Mouse (Mus musculus) adrenal gland, postnatal 25 days (tissue): ENCODE data around the gene Tex50. TPM values are rescaled to one million over a fixed set of nuclear protein-coding genes. Genes with fewer than 3 reads are reported as not detected.
"Not testable (repeated sequence)": the region's sequence is repeated elsewhere in the genome, so short reads cannot be mapped to it uniquely, and the experiment has no call there.

ENCODE experiments used
- DNase-seq: peaks from one replicate; pipeline ENCODE4 v3.0.0; 2021; ENCODE audit warnings: mixed read lengths
- long read RNA-seq: library from polyadenylated mRNA; stranded (forward); transcript quantifications from one replicate; pipeline ENCODE4 v2.0.0, GENCODE M21; 2021
- total RNA-seq: library from RNA; stranded (reverse); gene quantifications from 2 replicates; pipeline ENCODE4 v1.2.3, GENCODE M21; 2021

Tex50 gene
- not detected in 2 replicates for total RNA-seq
- long read RNA-seq: 0 reads

DNA sequence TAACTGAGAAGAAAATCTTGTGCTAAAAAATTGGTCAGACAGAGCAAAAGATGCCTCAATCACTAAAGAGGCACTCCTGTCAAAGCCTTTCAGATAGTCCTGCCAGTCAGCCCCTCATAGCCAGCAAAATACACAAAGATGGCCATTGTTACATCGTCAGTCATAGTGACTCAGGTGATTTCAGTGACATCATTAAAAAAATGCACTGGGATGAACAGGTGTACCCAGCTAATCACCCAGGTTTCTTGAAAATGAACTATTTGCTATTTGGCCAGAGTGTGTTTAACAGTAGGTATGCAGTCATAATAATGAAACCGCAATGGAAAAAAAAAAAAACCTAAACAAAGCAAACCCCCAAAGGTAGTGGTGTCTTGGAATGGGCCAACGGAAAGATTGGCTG, at the start of gene Tex50:
Gene Tex50 (minus strand): TSS at position 101 of the 400 bp plus-strand sequence.
- DNase-seq: no peak

DNA sequence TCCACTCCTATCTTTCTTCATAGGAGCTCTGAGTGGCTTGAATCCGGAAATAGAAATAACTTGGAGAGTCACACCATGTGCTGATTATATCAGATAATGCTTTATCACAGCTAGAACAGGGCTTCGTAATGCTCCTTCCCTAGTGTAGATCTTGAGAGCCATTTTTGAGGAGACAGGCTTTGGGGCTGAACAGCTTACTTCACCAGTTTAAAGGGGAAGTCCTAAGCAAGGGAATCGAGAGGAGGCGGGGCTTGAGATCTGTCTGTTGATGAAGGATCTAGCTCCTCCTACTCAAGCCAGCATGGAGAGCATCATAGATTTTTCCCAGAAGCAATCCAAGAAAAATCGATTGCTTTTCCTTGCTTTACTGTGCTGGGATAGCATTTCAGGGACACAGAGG, 40.7 kb upstream of the Tex50 start:
- no peak for DNase-seq

DNA sequence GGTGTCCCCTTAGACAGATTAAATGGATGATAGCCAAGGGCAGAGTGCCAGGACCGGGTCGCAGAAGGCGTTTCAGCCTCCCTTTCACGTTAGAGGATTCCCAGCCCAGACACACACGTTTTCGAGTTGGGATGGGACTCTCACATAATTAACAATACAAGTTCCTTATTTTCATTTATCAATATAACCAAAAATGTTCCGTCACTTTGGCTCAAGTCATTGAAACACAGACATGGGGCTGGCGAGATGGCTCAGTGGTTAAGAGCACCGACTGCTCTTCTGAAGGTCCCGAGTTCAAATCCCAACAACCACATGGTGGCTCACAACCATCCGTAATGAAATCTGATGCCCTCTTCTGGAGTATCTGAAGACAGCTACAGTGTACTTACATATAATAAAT, 37.2 kb upstream of the Tex50 start:
- DNase-seq: not testable (repeated sequence)

DNA sequence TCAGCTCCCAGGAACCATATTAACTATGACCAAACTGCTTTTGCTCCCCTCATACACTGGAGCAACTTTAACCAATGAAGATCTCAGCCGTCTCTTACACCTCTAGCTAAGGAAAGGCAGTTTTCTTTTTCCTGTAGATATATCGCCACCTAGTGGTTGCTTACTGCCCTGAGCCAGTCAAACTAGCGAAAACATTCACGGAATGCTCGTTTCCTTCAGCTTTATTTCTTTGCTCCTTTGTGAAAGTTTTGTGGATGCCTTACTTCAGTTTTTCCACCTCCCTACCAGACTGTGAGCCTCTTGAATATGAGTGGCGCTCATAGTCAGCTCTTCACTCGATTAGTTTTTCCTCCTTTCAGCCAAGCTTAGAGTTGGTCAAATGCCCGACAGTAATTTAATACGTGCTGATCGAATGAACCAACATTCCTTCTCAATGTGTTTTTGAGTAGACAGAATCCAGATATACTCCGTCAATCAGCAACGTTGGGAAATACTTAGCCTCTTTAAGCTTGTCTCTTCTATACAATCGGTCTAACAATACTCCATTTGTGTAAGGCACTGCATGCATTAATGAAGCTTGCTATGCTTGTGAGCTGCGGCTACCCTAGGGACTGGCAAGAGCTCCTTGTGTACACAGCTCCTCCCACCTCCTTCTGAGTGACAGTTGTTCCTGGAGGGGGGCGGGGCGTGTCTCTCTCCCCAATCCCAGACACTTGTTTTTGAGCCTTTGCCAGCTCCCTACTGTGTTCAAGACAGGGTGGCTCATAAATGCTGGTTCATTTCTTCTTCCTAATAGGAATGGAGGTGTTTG, 36.6 kb upstream of the Tex50 start:
- DNase-seq: peak; percentile 76

DNA sequence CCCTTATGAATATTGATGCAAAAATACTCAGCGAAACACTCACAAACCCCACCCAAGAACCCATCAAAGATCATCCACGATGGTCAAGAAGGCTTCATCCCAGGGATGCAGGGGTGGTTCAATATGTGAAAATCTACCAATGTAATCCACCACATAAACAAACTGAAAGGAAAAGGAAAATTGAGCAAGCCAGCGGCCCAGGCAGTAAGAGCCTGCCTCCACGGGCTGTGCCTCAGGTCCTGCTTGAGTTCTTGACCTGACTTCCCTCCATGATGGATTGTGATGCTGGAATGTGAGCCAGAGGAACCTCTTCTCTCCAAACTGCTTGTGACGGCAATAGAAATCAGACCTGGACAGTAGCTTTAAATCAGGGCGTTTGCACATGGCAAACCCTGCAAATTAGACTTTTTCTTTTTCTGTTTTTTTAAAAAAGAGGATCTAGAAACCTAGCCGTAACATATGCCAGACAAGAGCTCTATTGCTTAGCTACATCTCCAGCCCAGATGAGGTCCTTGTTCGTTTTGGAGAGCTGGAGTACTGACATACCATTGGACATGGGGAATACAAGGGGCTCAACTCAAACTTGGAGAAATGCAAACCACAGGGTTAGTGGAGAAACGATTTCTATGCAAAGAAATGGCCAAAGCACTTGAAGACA, 31.3 kb upstream of the Tex50 start:
- no peak for DNase-seq

DNA sequence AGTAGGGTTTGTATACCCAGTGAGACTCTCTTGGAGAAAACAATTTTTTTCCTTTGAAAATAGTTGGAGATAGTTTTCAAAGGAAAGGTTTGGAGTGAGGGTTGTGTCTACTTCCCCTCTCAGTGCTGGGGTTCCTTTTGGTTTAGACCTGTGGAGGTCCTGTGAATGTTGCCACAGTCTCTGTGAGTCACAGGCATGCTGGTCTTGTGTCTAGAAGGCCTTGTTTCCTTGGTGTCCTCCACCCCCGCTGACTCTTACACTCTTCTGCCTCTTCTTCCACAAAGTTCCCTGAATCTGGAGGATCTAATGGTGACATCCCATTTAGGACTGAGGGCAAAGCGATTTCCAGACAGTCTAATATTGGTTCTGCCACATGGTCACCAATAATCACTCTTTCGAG, 26.3 kb upstream of the Tex50 start:
- no peak for DNase-seq

DNA sequence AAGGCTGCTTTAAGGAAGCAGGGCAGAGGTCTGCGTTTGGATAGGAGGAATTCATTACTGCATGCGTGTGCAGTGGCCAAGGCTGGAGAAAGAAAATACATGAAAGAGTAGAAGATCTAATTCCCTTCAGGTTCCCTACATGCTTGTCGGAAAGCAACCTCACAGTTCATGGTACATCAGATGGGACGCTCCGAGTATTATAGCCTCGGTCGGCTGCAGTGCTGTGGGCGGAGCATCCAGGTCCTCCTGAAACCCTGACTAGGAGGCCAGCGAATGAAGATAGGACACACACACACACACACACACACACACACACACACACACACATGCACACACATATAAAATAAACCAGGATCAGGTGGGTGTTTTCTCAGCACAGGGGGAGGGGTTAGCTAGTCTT, 24.6 kb upstream of the Tex50 start:
- no peak for DNase-seq

DNA sequence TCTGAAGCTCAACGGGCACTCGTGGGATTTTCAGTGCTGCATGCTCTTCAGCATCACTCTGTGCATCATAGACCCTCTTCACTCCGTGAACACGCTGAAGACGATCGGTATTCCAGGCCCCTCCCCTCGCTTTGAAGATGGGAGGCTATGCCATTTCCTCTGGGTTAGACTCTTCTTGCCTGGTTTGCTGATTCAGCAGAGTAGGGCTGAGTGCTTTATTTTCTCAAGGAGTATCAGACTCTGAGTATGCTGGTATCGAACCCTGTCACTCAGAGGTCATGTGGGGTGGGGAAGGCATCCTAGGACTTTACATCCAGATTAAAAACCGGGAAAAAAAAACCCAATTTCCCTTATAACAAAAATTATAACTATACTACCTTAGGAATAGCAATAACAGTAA, 23.3 kb upstream of the Tex50 start:
- DNase-seq: no peak

DNA sequence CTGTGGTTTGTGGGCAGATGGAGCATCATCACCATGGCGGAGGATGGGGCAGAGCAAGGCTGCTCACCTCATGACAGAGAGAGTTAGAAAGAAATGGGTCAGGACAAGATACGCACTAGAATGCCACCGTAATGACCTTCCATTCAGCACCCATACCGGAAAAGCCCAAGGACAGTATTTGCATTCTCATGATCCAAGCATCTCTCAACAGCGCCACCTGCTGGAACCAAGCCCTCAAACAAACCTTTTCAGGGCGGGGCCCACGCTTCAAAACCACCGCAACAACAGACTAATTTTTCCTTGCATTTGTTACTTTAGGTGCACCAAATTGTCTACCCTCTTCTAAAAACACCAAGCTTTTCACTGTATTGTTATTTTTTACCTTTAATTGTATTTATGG, 21.6 kb upstream of the Tex50 start:
- peak; percentile 58 for DNase-seq

DNA sequence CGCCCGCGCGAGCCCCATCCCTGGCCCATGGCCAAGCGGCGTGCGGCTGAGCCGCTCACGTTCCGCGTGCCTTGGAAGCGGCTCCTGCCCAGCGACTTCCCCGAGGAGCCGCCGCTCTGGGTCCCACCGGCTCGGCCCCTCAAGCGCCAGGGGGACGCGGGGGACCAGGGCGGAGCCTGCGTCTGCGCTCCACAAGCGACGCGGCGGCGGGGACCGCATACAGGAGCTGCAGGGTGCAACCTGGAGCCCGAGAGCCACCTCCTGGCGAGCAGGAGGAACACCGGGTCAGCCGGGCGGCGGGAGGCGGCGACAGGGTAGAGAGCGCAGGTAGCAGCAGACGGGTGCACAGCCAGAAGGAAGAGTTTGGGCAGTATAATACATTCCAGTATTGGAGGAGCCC, 11.5 kb upstream of the Tex50 start:
- DNase-seq: peak; percentile 84

DNA sequence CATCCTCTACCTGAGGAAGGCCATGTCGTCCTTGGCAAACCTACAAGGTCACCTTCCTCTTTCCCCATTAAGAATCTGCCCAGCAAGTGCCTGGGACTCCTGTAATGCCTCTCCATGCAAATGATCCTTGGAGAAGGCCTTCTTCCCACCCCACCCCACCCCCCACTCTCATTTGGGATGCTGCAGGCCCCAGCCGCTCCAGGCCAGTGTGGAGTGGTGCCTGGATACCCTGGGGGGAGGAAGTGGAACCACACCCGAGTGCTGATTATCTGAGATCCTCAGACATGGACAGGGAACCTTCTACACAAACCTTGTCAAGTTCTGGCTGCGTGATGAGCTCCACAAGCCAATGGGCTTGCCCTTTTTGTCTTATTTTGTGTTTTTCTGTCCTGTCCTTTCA, 1.2 kb upstream of the Tex50 start:
- DNase-seq: no peak

DNA sequence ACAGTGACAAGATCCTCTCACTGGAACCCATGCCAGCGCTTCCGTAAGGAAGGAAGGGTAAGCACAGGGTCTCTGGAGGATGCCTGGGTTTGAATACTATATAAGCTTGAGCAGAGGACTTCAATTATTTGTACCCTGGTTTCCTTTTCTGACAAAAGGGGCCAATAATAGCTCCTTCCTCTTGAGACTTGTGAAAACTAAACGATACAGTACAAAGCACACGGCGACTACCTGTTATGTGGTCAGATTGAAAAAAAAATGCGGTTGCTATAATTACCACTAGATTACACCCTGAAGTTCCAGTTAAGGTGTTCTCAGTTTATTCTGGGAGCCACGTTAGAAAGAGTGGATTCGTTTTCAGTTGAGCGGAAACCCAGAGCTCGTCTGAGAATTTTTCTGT, 2.6 kb downstream of the Tex50 start:
- DNase-seq: no peak

DNA sequence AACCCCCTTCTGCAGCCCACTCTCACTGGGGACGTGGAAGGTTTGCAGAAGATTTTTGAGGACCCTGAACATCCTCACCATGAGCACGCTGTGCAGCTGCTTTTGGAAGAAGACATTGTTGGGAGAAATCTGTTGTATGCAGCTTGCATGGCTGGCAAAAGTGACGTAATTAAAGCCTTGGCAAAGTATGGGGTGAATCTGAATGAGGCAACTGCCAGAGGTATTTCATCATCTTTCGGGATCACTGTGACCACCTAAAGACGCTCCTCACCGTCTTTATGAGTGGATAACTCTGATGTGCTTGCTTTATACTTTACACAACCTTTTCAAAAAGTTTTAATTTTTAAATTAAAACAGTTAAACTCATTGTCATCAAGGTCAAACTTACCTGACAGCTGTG, 8.0 kb downstream of the Tex50 start:
- DNase-seq: no peak

DNA sequence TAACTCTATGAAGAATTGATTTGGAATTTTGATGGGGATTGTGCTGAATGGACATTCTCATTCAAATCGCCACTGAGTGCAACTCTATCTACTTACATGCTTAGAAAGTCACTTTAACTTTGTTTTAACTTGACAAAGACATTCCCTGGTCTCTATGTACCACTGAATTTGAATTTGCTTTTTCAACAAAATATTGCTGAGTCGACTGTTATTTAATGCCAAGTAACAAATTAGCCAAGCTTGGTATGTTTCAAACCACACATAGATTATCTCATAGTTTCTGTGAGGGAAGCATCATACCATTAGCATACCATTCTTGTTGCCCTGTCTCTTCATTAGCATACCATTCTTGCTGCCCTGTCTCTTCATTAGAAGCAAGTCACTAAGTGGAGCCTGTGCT, 11.2 kb downstream of the Tex50 start:
- no peak for DNase-seq

DNA sequence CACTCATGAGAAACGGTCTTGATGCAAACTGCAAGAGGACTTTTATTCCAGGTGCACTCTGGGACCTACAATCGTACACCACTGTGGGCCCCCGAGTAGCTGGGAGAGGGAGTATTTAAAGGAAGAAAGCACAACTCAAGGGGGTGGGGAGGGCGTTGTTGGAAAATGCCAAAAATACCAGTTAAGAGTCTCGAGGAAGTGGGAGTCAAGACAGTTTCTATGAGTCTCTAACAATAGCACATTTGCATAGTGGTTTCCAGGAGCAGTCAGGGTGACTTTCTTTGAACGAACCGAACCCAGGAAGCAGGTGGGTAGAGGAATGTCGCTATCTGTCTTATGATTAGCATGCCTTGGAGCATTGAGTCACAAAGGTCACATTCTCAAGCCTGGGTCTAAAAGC, 13.5 kb downstream of the Tex50 start:
- not testable (repeated sequence) for DNase-seq

DNA sequence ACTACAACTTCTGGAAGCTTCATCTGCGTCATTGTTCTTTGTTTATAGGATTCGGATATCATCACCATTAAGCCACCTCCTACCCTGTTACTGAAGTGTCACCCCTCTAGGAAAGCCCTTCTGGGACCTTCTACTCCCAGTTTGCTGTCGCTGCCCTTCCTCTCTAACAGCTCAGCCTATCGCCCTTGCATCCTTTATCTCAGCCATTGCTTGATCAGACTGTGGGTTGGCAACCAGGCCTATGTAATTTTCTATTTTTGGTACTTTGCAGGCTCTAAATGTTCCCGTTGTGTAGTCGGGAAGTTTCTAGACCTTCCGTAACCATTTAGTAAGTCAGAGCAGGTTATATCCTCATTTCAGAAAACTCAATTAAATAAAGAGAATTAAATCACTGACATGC, 15.9 kb downstream of the Tex50 start:
- DNase-seq: no peak

DNA sequence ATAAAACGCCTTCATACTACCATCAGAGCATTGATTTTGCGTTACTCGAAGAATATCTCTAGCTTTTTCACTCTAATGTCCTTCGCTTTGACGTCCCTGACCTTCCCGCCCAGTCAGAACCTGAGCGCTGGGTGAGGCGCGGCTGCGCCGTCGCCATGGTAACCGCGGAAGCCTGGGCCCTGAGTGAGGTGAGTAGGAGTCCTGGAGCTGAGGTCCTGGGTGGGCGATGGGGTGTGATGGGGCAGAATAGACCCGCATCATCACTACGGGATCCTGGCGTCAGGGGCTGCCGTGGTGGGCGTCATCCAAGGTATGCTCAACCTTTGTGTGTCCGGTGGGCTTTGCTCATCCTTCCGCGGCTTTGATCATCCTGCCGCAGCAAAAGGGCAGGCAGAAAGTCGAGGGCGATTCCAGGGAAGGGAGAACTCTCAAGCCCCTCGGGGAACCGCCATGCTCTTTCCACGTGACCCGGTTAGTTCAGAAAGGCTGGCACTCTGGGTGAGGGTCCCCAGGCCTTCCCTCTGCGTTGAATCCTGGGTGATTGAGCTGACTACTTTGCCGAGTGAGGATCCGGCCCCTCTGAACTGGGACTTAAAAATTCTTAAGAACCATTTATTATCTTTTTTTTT, 16.5 kb downstream of the Tex50 start, which contains the start of gene Ankrd45:
Gene Ankrd45 (plus strand): TSS at position 161 of the 629 bp plus-strand sequence.
- DNase-seq: peak; percentile 76

DNA sequence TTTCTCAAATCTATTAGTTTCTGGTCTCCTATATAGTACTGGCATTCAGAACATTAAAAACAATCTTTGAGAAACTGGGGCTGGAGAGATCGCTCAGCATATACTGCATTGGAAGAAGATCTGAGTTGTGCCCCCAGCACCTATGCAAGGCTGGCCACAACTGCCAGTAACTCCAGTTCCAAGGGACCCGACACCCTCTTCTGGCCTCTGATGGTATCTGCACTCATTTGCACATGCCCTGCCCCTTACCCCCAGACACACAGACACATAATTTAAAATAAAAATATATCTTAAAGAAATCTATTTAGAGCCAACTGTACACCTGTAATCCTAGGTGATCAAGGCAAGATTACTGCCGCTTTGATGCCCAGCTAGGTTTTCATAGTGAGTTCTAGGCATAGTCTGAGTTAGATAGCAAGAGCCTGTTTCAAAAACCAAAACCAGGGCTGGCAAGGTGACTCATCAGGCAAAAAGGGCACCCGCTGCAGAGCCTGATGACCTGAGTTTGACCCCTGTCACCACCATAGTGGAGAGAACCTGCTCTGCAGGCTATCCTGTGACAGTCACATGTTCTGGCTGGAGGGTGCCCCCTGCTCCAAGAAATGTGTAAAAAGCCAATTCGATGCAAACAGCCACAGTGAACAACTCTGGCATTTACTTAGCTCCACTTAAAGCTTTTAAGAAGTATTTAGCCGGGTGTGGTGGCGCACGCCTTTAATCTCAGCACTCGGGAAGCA, 18.9 kb downstream of the Tex50 start:
- DNase-seq: no peak

DNA sequence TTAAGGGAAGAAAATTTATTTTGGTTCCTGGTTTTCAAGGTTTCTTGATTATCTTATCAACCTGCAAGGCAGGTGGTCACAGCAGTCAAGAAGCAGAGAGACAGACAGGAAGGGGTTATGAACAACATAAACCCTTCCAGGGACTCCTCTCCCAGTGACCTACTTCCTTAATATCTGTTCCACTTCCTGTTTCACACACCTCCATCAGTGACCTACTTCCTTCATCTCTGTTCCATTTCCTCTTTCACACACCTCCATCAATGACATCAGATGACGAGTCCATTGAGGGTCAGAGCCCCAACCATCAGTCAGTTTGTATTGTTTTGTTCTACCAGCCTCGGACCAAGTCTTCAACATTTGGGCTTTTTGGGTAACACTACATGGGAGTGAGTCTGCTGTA, 19.6 kb downstream of the Tex50 start:
- DNase-seq: no peak

DNA sequence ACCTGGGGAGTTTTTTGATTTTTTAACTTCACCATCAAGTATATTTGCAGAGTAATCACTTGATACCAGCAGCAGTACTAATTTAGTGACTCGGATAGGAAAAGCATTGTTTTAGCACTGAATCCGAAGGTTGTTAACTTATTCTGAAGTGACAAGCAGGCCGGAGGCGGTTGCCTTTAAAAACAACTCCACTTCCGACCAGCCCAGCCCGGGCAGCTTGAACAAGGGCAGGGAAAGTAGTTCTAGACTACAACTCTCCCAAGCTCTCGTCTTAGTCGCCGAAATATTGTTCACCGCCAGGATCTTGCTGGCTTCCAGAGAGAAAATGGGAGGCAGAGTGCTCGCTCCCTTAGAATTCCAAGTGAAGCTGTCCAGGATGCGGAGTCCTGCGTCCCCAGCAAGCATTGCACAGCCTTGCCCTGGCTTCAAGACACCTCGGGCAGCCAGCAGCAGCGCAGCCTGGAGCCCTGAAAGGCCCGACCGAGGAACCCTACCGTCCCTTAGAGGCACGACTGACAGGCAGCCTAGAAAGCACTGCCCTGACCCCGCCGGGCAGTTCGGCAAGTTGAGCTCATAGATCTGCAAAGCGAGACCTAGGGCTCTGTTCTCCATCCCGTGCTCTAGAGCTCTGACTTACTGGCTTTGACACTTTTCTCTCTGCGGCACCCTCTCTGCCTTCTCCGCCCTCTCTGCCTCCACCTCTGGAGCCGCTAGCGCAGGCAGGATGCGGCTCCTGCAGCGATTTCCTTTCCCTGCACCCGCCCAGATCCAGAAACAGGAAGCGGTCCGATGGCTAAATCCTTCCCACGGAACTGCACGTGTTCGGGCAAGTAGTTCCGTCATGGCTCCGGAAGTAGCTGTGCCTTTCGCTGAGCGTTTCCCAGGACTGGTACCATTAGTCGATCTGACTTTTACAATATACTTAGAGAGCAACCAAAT, 28.1 kb downstream of the Tex50 start, which contains the start of gene Klhl20:
Gene Klhl20 (minus strand): TSS at position 786 of the 939 bp plus-strand sequence.
- DNase-seq: peak; percentile 90

DNA sequence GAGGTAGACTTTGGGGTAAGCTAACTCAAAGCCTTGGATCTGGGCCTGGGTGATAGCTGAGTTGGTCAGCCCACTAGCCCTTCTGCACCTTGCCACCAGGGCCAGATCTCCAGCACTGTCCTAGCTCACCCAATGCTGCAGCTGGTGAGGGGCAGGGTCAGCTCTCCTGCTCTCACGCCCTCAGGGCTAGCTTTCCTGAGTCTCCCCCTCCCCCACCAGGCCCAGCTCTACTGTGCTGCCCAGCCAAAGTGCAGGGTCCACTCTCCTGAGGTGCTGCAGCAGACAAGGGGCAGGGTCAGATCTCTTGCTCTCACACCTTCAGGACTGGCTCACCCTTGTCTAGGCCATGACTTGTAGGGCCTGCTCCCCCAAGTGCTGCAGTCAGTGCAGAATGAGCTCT, 32.7 kb downstream of the Tex50 start:
- DNase-seq: no peak
